Mouse (Mus musculus) cortical plate, adult 2 months (tissue): Measurements from ENCODE around the gene Hoxa5.

ENCODE experiments used
- CTCF ChIP-seq: fragments of 200-500 bp; IDR thresholded peaks from 2 replicates; pipeline ENCODE4 v1.5.1; 2011; ENCODE audit warnings: mild to moderate bottlenecking, control low read depth, low read length; ENCODE audit not compliant: insufficient read depth; ENCODE audit errors: extremely low read depth
- POLR2A ChIP-seq: fragments of 200-500 bp; IDR thresholded peaks from 2 replicates; pipeline ENCODE4 v1.6.1; 2011; ENCODE audit warnings: mild to moderate bottlenecking, low read length, control low read depth; ENCODE audit not compliant: insufficient read depth; ENCODE audit errors: extremely low read depth

GRCm38 (mm10) chr6:52153270-52153669, 51.1 kb downstream of the Hoxa5 start:
- no peak for TF ChIP-seq POLR2A
- no peak for TF ChIP-seq CTCF
